Mouse (Mus musculus) bone marrow macrophage, adult 2 months (primary cell): Measurements from ENCODE around the gene Arhgef28.

Experiments used
- CTCF ChIP-seq: IDR thresholded peaks from 2 replicates; pipeline ENCODE4 v1.5.1; 2012; ENCODE audit warnings: low read depth, mild to moderate bottlenecking, low read length, moderate library complexity
- POLR2A ChIP-seq: IDR thresholded peaks from 2 replicates; pipeline ENCODE4 v1.6.1; 2012; ENCODE audit warnings: mild to moderate bottlenecking, low read depth, low read length, borderline replicate concordance

DNA sequence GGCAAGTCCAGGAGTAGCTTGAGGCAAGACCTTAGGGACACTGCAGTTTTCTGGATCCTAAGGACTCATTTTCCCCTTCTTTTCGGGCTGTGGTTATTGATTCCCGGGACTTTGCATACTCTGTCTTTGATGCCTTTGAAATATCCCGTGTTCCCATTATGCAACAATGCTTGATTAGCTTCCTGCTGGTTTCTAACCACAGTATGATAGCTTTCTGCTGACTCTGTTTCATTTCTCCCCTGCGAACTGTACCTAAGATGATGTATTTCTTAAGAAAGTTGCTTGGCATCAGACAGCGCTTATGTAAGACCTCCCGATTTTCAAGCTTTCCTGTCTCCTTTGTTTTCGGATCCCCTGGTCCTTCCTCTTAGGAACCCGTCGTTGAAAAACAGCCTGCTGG lies 229.1 kb downstream of the Arhgef28 start:
- no peak for TF ChIP-seq POLR2A
- TF ChIP-seq CTCF, result no peak
